Mouse (Mus musculus): Measurements from ENCODE around the gene Sv2a. TPM values are rescaled to one million over a fixed set of nuclear protein-coding genes. Genes with fewer than 3 reads are reported as not detected.
"Not testable (repeated sequence)": the region's sequence is repeated elsewhere in the genome, so short reads cannot be mapped to it uniquely, and the experiment has no call there.

Sv2a gene
- total RNA-seq, 2 experiments from 2014 or later, result 2.2 to 2.3 TPM

DNA sequence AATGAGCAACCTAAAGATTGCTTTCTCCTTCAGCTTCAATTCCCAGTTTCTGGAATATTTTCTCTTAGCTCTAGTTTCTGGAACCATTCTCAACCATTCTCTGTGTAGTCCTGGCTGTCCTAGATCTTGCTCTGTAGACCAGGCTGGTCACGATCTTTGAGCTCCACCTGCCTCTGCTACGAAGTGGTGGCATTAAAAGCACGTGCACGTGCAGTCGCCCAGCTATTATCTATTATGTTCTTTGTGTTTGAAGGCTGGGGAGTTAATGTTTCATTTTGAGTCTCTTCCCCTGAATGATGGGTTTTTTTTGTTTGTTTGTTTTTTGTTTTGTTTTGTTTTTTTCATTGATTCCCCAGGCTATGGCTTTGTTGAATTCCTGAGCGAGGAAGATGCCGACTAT lies 7.8 kb upstream of the Sv2a start:
- no peak for DNase-seq (ENCODE audit: low spot score in 2 of 2)

- not testable (repeated sequence) for DNase-seq (ENCODE audit: low spot score in 2 of 2)
Measured at GRCm38 (mm10) chr3:96174042-96174441, 6.9 kb upstream of the Sv2a start.

GRCm38 (mm10) chr3:96175251-96175650 lies 5.7 kb upstream of the Sv2a start:
- no peak for DNase-seq (ENCODE audit: low spot score in 2 of 2)

DNA sequence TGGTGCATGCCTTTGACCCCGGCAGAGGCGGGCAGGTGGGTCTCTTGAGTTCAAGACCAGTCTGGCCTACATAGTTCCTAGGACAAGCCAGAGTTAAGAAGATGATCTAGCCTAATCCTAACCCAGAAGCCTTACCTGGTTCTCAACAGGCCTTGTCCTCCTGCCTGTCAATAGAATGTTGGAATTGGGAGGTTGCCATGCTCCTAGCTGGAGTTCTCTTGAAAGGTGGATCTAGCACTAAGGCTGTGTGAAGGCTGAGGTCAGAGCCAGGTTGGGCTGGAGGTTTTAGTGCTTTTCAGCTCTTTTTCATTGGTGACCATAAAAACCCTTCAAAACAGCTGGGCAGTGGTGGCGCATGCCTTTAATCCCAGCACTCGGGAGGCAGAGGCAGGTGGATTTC lies 2.5 kb upstream of the Sv2a start:
- DNase-seq (ENCODE audit: low spot score in 2 of 2), result no peak

DNA sequence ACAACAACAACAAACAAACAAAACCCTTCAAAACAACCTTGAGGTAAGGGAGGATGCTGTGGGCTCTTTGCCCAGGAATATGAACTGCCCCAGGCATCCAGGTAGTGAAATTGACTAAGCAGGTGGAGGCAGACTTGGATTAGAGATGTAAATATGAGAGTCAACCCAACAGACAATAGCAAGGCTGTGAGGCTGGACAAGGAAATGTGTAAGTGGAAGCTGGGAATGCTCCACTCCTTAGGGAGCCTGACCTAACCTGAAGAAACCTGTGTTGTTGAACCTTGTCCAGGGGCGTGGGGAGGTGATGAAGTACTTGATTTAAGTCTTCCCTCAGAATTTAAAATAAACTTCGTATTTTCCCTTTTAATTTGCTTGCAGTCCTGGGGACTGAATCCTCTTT lies 2.0 kb upstream of the Sv2a start:
- no peak for DNase-seq (ENCODE audit: low spot score in 2 of 2)

DNA sequence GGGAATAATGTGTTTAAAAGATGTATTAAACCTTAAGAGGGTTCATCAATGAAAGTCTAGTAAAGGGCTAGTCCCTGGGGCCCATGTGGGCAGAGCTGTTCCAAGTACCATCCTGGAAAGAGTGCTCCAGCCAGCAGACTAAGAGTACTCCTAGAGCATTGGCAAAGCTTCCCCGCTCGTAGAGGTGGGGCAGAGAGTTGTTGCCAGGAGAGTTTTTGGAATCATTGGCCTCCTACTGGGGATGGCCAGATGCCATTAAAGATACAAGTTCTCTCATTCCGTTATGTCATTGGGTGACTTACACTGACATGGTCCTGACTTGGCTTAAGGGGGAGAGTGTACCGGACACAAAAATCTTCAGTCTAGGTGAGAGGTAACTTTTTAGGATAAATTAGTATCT lies 1.4 kb upstream of the Sv2a start:
- DNase-seq (ENCODE audit: low spot score in 2 of 2), result no peak

GRCm38 (mm10) chr3:96181510-96182381 lies 795 bp downstream of the Sv2a start:
- no peak for DNase-seq (ENCODE audit: low spot score in 2 of 2)

- DNase-seq (ENCODE audit: low spot score in 2 of 2), result no peak
Measured at GRCm38 (mm10) chr3:96182382-96182776, 1.4 kb downstream of the Sv2a start.

- no peak for DNase-seq (ENCODE audit: low spot score in 2 of 2)
Measured at GRCm38 (mm10) chr3:96192977-96193376, 12.0 kb downstream of the Sv2a start.

GRCm38 (mm10) chr3:96194966-96195365 lies 14.0 kb downstream of the Sv2a start:
- no peak for DNase-seq (ENCODE audit: low spot score in 2 of 2)

GRCm38 (mm10) chr3:96195616-96196313 lies 14.8 kb downstream of the Sv2a start:
- no peak for DNase-seq (ENCODE audit: low spot score in 2 of 2)

- DNase-seq (ENCODE audit: low spot score in 2 of 2), result no peak
Measured at GRCm38 (mm10) chr3:96196437-96197128, 15.6 kb downstream of the Sv2a start.

GRCm38 (mm10) chr3:96197129-96197749 lies 16.3 kb downstream of the Sv2a start:
- DNase-seq (ENCODE audit: low spot score in 2 of 2), result peak in 1 of 2 experiments; percentile 84

- no peak for DNase-seq (ENCODE audit: low spot score in 2 of 2)
Measured at GRCm38 (mm10) chr3:96198181-96198580, 17.2 kb downstream of the Sv2a start.

DNA sequence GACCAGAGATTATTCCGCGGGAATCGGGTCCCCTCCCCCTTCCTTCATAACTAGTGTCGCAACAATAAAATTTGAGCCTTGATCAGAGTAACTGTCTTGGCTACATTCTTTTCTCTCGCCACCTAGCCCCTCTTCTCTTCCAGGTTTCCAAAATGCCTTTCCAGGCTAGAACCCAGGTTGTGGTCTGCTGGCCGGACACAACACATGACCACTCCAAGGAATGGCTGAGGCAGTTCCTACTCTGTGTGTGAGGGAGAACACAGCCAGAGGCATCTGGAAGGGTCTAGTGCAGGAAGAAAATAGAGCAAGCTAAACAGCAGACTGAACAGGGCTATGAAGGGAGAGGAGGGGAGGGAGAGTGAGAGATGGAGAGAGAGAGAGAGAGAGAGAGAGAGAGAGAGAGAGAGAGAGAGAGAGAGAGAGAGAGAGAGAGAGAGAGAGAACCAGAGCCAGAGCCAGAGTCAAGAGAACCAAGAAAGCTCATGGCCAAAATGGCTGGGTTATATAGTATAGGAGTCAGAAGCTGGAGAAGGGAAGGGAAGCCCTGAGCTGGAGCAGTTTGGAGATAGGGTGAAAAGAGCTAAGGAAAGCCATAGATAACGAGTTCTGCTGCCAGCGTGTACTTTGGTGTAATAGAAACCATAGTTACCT lies 17.8 kb downstream of the Sv2a start:
- not testable (repeated sequence) for DNase-seq (ENCODE audit: low spot score in 2 of 2)

DNA sequence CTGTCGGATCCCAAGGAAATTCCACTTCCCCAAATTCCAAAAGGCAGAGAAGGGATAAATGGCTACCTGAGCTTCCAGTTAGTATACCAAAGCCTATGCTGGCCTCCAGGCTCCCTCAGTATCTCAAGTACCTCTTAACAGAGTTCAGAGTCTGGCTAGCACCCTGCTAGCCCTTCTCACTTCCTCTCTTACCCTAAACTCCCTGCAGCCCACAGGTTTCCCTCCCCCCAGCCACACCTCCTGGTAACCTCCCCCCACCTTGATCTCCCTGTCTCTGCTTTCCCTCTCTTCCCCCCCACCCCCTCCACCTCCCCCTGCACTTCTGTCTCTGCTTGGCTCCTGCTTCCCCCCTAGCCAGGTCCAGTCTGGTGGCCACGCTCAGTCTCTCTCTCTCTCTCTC lies 18.8 kb downstream of the Sv2a start:
- no peak for DNase-seq (ENCODE audit: low spot score in 2 of 2)

- DNase-seq (ENCODE audit: low spot score in 2 of 2), result no peak
Measured at GRCm38 (mm10) chr3:96207819-96208218, 26.9 kb downstream of the Sv2a start.

DNA sequence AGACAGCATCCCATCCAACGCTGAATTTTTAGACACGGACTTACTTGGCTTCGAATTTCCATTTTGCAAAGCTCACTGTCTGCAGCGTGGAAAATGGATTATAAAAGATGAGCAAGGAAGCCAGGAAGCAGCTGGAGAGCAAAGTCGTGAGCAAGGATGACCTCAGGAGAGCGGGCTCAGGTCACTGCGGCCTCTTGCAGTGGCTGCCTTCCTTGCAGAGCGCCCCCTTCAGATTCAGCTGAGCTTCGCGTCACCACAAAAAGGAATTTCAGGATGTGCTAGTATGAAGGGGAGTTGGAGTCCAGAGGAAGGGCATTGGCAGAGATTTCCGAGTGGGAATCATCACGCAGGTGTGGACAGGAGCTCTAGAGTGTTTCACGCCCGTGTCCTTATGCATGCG lies 28.3 kb downstream of the Sv2a start:
- DNase-seq (ENCODE audit: low spot score in 2 of 2), result no peak

GRCm38 (mm10) chr3:96219191-96219641 lies 38.3 kb downstream of the Sv2a start:
- no peak for DNase-seq (ENCODE audit: low spot score in 2 of 2)

DNA sequence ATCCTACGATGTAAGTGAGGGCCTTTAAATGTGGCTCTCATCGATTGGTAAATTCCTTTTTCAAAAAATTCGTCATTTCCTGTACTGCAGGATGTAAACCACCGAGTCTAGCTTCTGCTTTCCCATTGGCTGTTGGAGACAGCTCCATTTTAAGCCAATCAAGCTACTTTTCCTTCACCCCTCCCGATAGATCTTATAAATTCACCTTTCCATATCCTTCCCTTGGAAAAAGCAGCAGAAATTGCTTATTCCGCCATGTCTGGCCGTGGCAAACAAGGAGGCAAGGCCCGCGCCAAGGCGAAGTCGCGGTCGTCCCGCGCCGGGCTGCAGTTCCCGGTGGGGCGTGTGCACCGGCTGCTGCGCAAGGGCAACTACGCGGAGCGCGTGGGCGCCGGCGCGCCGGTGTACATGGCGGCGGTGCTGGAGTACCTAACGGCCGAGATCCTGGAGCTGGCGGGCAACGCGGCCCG lies 38.7 kb downstream of the Sv2a start, which contains the start of the genes Bola1 and Hist2h2ab:
TSS of gene Bola1 (minus strand) at position 49 of the 470 bp plus-strand sequence.
TSS of gene Hist2h2ab (plus strand) at position 205 of the 470 bp plus-strand sequence.
- DNase-seq (ENCODE audit: low spot score in 2 of 2), result peak; percentile 31 to 65
